Mouse (Mus musculus): ENCODE measurements around the gene Gm20388.

DNA sequence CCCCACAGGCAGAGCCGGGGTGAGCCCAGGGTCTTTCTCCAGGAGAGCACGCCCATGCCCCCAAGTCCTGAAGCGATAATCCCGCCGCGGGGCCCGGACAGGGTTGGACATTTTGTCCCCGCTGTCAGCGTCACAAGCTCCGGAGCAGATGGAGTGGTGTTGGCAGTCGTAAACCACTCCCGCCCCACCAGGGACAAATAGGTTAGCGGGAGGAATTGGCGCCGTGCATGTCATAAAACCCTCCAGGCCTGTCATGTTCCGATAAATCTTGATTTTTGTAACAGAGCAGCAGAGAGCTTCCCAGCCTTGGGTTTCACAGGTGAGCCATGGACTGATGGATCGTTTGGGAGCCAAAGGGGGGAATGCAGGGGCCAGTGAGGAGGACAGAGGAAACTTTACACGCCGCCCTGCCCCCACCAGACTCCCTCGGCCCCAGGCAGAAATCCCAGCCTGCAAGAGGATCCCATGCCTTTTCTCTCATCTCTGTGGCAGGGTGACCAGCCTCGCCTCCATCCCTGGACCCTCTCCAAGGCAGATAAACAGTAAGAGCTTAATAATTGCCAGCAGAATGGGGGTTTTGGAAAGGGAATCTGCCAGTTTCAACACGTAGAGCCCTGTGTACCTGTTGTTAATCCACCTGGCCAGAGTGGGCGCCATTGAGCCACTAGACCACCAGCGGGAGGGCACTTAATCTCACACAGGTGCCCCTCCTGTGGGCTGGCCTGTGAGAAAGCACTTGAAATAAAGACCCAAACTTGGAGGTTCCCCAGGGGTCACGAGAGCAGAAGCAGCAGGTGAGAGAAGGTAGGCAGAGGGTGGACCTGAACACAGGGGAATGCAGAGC lies 1400.6 kb downstream of the Gm20388 start:
- TF ChIP-seq CTCF (IDR thresholded peaks at IDR 0.05; ENCODE audit: low read depth) (no peak), EP300 (IDR thresholded peaks at IDR 0.05; ENCODE audit: low read depth) (no peak)
